Mouse (Mus musculus) stomach, postnatal 0 days (tissue): ENCODE results near the gene Raver1. TPM values are rescaled to one million over a fixed set of nuclear protein-coding genes. Genes with fewer than 3 reads are reported as not detected.

ENCODE experiments used
- ATAC-seq: fragments of 200-750 bp; cut with Nextera tagmentation; 2 replicates; pipeline ENCODE4 v1.8.0; 2017; ENCODE audit not compliant: low FRiP score, low TSS enrichment
- DNase-seq: peaks from one replicate; pipeline ENCODE4 v3.0.0-alpha.2; 2016; ENCODE audit warnings: low spot score
- H3K27ac ChIP-seq: fragments of 300-500 bp; sonication (generic); replicated peaks from 2 replicates; pipeline ENCODE4 v1.5.1; 2014; ENCODE audit warnings: mild to moderate bottlenecking, control low read depth
- H3K27me3 ChIP-seq: fragments of 300-500 bp; sonication (generic); 2 replicates; pipeline ENCODE4 v1.6.1; 2014; ENCODE audit warnings: low read length; ENCODE audit not compliant: control insufficient read depth, insufficient read depth
- H3K36me3 ChIP-seq: fragments of 300-500 bp; sonication (generic); 2 replicates; pipeline ENCODE4 v1.6.1; 2014; ENCODE audit warnings: low read length, mixed read lengths; ENCODE audit not compliant: control insufficient read depth, insufficient read depth
- H3K4me1 ChIP-seq: fragments of 300-500 bp; sonication (generic); replicated peaks from 2 replicates; pipeline ENCODE4 v1.6.1; 2014; ENCODE audit warnings: antibody characterized with exemption; ENCODE audit not compliant: control insufficient read depth, insufficient read depth
- H3K4me2 ChIP-seq: fragments of 300-500 bp; sonication (generic); replicated peaks from 2 replicates; pipeline ENCODE4 v1.6.1; 2014; ENCODE audit warnings: low read depth, mild to moderate bottlenecking, control low read depth, moderate library complexity
- H3K4me3 ChIP-seq: fragments of 300-500 bp; sonication (generic); 2 replicates; pipeline ENCODE4 v1.5.1; 2014; ENCODE audit warnings: low read depth, low read length, control low read depth
- H3K9ac ChIP-seq: fragments of 300-500 bp; sonication (generic); 2 replicates; pipeline ENCODE4 v1.6.1; 2014; ENCODE audit warnings: mild to moderate bottlenecking, low read length, control low read depth, mixed read lengths
- H3K9me3 ChIP-seq: fragments of 300-500 bp; sonication (generic); 2 replicates; pipeline ENCODE4 v1.6.1; 2016; ENCODE audit warnings: low read length; ENCODE audit not compliant: control insufficient read depth
- CTCF ChIP-seq: IDR thresholded peaks from 2 replicates; pipeline ENCODE4 v1.5.1; 2016; ENCODE audit warnings: antibody characterized with exemption, low read depth, mild to moderate bottlenecking, moderate library complexity
- EP300 ChIP-seq: optimal IDR thresholded peaks from 2 replicates; pipeline ENCODE3; 2016; ENCODE audit warnings: antibody characterized with exemption
- WGBS: fragments of 180-500 bp; shearing (Covaris S2); extraction: QIAGEN DNeasy Blood & Tissue Kit; methylation state at CpG from one replicate; pipeline ENCODE4 v1.1.7; 2014; 5-methylcytosine and 5-hydroxymethylcytosine counted together
- polyA plus RNA-seq: library from polyadenylated mRNA; unstranded; fragments of >200 nt; fragmentation: Nextera tagmentation; extraction: Ambion mirVana; gene quantifications from 2 replicates; pipeline ENCODE4 v1.2.1, GENCODE M21; 2015

Gene Raver1
- 15.0 and 18.3 TPM in 2 replicates for polyA plus RNA-seq

GRCm38 (mm10) chr9:21091707-21092320 is at the start of gene Raver1, which contains the start of gene Gm38431:
Gene Raver1, minus strand, starts transcription at chr9:21092008.
Gene Gm38431, minus strand, starts transcription at chr9:21091997.
- Histone ChIP-seq H3K4me3 (peak within 1 kb of the TSS; percentile 76), H3K9me3 (no peaks in the 10 kb centered on the region), H3K36me3 (peaks cover 7% of the 10 kb centered on the region; the same call in 1 of the 2 replicates), H3K27ac (peak within 1 kb of the TSS; percentile 84), H3K9ac (peak within 1 kb of the TSS; percentile 79), H3K4me1 (no peaks in the 10 kb centered on the region), H3K4me2 (peak within 1 kb of the TSS; percentile 69), H3K27me3 (no peaks in the 10 kb centered on the region)
- peak; percentile 99 for DNase-seq
- under 1% methylated on average over 54 of the region's 54 CpGs for WGBS
- TF ChIP-seq EP300 (no peak), CTCF (no peak)
- ATAC-seq, result peak; percentile 99

- TF ChIP-seq EP300 (no peak), CTCF (no peak)
- H3K9me3 ChIP-seq, result no peaks in the 10 kb centered on the region
- no peak overlapping the region for H3K27ac ChIP-seq
- H3K27me3 ChIP-seq, result no peaks in the 10 kb centered on the region
- WGBS, result 48% methylated on average over 4 of the region's 4 CpGs
- DNase-seq (no peak), ATAC-seq (no peak)
- peaks cover 30% of the 10 kb centered on the region for H3K36me3 ChIP-seq
- no peak overlapping the region for H3K4me3 ChIP-seq
- no peak overlapping the region for H3K4me2 ChIP-seq
- no peak overlapping the region for H3K9ac ChIP-seq
- H3K4me1 ChIP-seq, result no peaks in the 10 kb centered on the region
Measured at GRCm38 (mm10) chr9:21138386-21138785, 46.6 kb upstream of the Raver1 start.

- peaks cover 26% of the 10 kb centered on the region for H3K36me3 ChIP-seq
- H3K4me2 ChIP-seq, result no peak overlapping the region
- no peak overlapping the region for H3K9ac ChIP-seq
- H3K27ac ChIP-seq, result no peak overlapping the region
- peak; percentile 31 for ATAC-seq
- TF ChIP-seq CTCF (peak; percentile 85), EP300 (no peak)
- 51% methylated on average over 3 of the region's 3 CpGs for WGBS
- no peaks in the 10 kb centered on the region for H3K9me3 ChIP-seq
- H3K27me3 ChIP-seq, result no peaks in the 10 kb centered on the region
- peak; percentile 72 for DNase-seq
- no peak overlapping the region for H3K4me3 ChIP-seq
- H3K4me1 ChIP-seq, result no peaks in the 10 kb centered on the region
Measured at GRCm38 (mm10) chr9:21137229-21137628, 45.4 kb upstream of the Raver1 start.

- peaks cover 25% of the 10 kb centered on the region for H3K36me3 ChIP-seq
- DNase-seq (no peak), ATAC-seq (no peak)
- H3K4me1 ChIP-seq, result no peaks in the 10 kb centered on the region
- no peak overlapping the region for H3K27ac ChIP-seq
- H3K4me3 ChIP-seq, result no peak overlapping the region
- no peaks in the 10 kb centered on the region for H3K9me3 ChIP-seq
- no peak overlapping the region for H3K4me2 ChIP-seq
- TF ChIP-seq CTCF, result no peak
- no peak for TF ChIP-seq EP300
- H3K9ac ChIP-seq, result no peak overlapping the region
- no peaks in the 10 kb centered on the region for H3K27me3 ChIP-seq
- 83% methylated on average over 6 of the region's 6 CpGs for WGBS
Measured at GRCm38 (mm10) chr9:21136401-21136800, 44.6 kb upstream of the Raver1 start.

GRCm38 (mm10) chr9:21135941-21136381 is 44.2 kb upstream of the Raver1 start:
- no peak for ATAC-seq
- H3K27ac ChIP-seq, result no peak overlapping the region
- H3K4me3 ChIP-seq, result no peak overlapping the region
- H3K9ac ChIP-seq, result no peak overlapping the region
- 50% methylated on average over 1 of the region's 1 CpGs for WGBS
- TF ChIP-seq CTCF, result no peak
- no peak for TF ChIP-seq EP300
- no peak for DNase-seq
- H3K9me3 ChIP-seq, result no peaks in the 10 kb centered on the region
- no peaks in the 10 kb centered on the region for H3K4me1 ChIP-seq
- no peaks in the 10 kb centered on the region for H3K27me3 ChIP-seq
- no peak overlapping the region for H3K4me2 ChIP-seq
- peaks cover 21% of the 10 kb centered on the region for H3K36me3 ChIP-seq

- Histone ChIP-seq H3K27me3 (no peaks in the 10 kb centered on the region), H3K36me3 (peaks cover 16% of the 10 kb centered on the region), H3K4me3 (no peak overlapping the region), H3K4me1 (no peaks in the 10 kb centered on the region), H3K9ac (no peak overlapping the region), H3K4me2 (no peak overlapping the region), H3K27ac (0 out of 2 replicates have a peak overlapping the region, but pooled peaks have one; percentile 13), H3K9me3 (no peaks in the 10 kb centered on the region)
- TF ChIP-seq CTCF, result no peak
- no peak for TF ChIP-seq EP300
- ATAC-seq (no peak), DNase-seq (no peak)
- WGBS, result 81% methylated on average over 4 of the region's 4 CpGs
Measured at GRCm38 (mm10) chr9:21135329-21135890, 43.6 kb upstream of the Raver1 start.
